Mouse (Mus musculus): ENCODE results near the gene Gna13. TPM values are rescaled to one million over a fixed set of nuclear protein-coding genes. Genes with fewer than 3 reads are reported as not detected.

The Gna13 gene
- total and polyA plus RNA-seq, 3 experiments: 32.2 to 57.6 (median 39.3) TPM

GRCm38 (mm10) chr11:109327952-109328351, 34.7 kb upstream of the Gna13 start:
- H3K4me2 ChIP-seq (ENCODE audit: insufficient read depth, low read depth, poor library complexity, severe bottlenecking): no peak overlapping the region
- TF ChIP-seq RAD21 (IDR thresholded peaks at IDR 0.05; ENCODE audit: low read depth, low read length) (no peak), MAZ (IDR thresholded peaks at IDR 0.05; ENCODE audit: low read depth, low read length) (no peak), USF1 (IDR thresholded peaks at IDR 0.05; ENCODE audit: low read depth, low read length) (no peak), BHLHE40 (IDR thresholded peaks at IDR 0.05; ENCODE audit: low read depth, low read length) (no peak), E2F4 (IDR thresholded peaks at IDR 0.05; ENCODE audit: insufficient replicate concordance, low read depth, low read length) (no peak), USF2 (conservative IDR thresholded peaks at IDR 0.05; ENCODE audit: low read depth, low read length) (no peak), ETS1 (conservative IDR thresholded peaks at IDR 0.05; ENCODE audit: low read depth, low read length) (no peak), CHD1 (IDR thresholded peaks at IDR 0.05; ENCODE audit: low read depth, low read length) (no peak), SIN3A (IDR thresholded peaks at IDR 0.05; ENCODE audit: low read length) (no peak), MYC (IDR thresholded peaks at IDR 0.05; ENCODE audit: low read depth, low read length) (no peak), MXI1 (IDR thresholded peaks at IDR 0.05; ENCODE audit: low read depth, low read length) (no peak), MAFK (IDR thresholded peaks at IDR 0.05; ENCODE audit: insufficient replicate concordance, low read length) (no peak), CTCF (conservative IDR thresholded peaks at IDR 0.05 in 1 of 2, IDR thresholded peaks at IDR 0.05 in 1 of 2; ENCODE audit: low read depth in 2 of 2, low read length in 2 of 2) (no peak), UBTF (IDR thresholded peaks at IDR 0.05; ENCODE audit: low read depth, low read length) (no peak), ELF1 (IDR thresholded peaks at IDR 0.05; ENCODE audit: low read depth, low read length) (no peak), HCFC1 (IDR thresholded peaks at IDR 0.05; ENCODE audit: low read depth, low read length) (no peak), NRF1 (IDR thresholded peaks at IDR 0.05; ENCODE audit: low read depth, low read length) (no peak)
- H3K9me3 ChIP-seq (replicated peaks; ENCODE audit: low read length): no peaks in the 10 kb centered on the region
- H3K4me1 ChIP-seq (ENCODE audit: control insufficient read depth in 1 of 2, insufficient read depth in 2 of 2): peaks cover 10 to 41% of the 10 kb centered on the region in 2 experiments
- peaks cover 2% of the 10 kb centered on the region for H3K27me3 ChIP-seq (replicated peaks)
- in situ Hi-C loops (cut with MboI; ENCODE audit: low pct_ligation_motif_present, low pct_unique_long_range_greater_than_20kb, low sequenced_read_pairs): loop anchor here (10.0 kb wide), 1 partner anchor 257 kb away; no protein-coding TSS in a partner anchor
- H3K27ac ChIP-seq (ENCODE audit: insufficient read depth, low read depth): no peak overlapping the region
- dilution Hi-C loops (cut with MboI; ENCODE audit: extremely low pct_ligation_motif_present, extremely low pct_unique_long_range_greater_than_20kb, low sequenced_read_pairs): no loop called here
- no peak overlapping the region for H3K9ac ChIP-seq (ENCODE audit: insufficient read depth, low read depth)
- DNase-seq (ENCODE audit: extremely low read depth): no peak
- no peaks in the 10 kb centered on the region for H3K36me3 ChIP-seq (replicated peaks in 1 of 2; ENCODE audit: control insufficient read depth in 1 of 2, insufficient read depth in 1 of 2, low read length in 1 of 2)
- no peaks in the 10 kb centered on the region for H3K79me2 ChIP-seq (replicated peaks; ENCODE audit: control insufficient read depth, extremely low read depth, insufficient read depth, poor library complexity, severe bottlenecking)
- no peak overlapping the region for H3K4me3 ChIP-seq (replicated peaks in 1 of 3; ENCODE audit: low read depth in 2 of 3, low read length in 2 of 3, poor library complexity in 1 of 3)

- Histone ChIP-seq H3K4me3 (replicated peaks in 1 of 3; ENCODE audit: low read depth in 2 of 3, low read length in 2 of 3, poor library complexity in 1 of 3) (no peak overlapping the region), H3K9me3 (replicated peaks; ENCODE audit: low read length) (no peaks in the 10 kb centered on the region), H3K4me2 (ENCODE audit: insufficient read depth, low read depth, poor library complexity, severe bottlenecking) (no peak overlapping the region), H3K36me3 (replicated peaks in 1 of 2; ENCODE audit: control insufficient read depth in 1 of 2, insufficient read depth in 1 of 2, low read length in 1 of 2) (no peaks in the 10 kb centered on the region), H3K27me3 (replicated peaks) (peaks cover 2% of the 10 kb centered on the region), H3K79me2 (replicated peaks; ENCODE audit: control insufficient read depth, extremely low read depth, insufficient read depth, poor library complexity, severe bottlenecking) (no peaks in the 10 kb centered on the region), H3K27ac (ENCODE audit: insufficient read depth, low read depth) (no peak overlapping the region), H3K9ac (ENCODE audit: insufficient read depth, low read depth) (no peak overlapping the region), H3K4me1 (ENCODE audit: control insufficient read depth in 1 of 2, insufficient read depth in 2 of 2) (peaks cover 10 to 43% of the 10 kb centered on the region in 2 experiments)
- DNase-seq (ENCODE audit: extremely low read depth): no peak
- no peak for TF ChIP-seq ZNF384 (IDR thresholded peaks at IDR 0.05; ENCODE audit: low read depth, low read length)
- TF ChIP-seq MXI1 (IDR thresholded peaks at IDR 0.05; ENCODE audit: low read depth, low read length): no peak
- no peak for TF ChIP-seq MAX (IDR thresholded peaks at IDR 0.05; ENCODE audit: low read length)
- no peak for TF ChIP-seq HCFC1 (IDR thresholded peaks at IDR 0.05; ENCODE audit: low read depth, low read length)
- TF ChIP-seq UBTF (IDR thresholded peaks at IDR 0.05; ENCODE audit: low read depth, low read length): no peak
- no peak for TF ChIP-seq RCOR1 (conservative IDR thresholded peaks at IDR 0.05; ENCODE audit: low read depth, low read length)
- TF ChIP-seq ETS1 (conservative IDR thresholded peaks at IDR 0.05; ENCODE audit: low read depth, low read length): no peak
- dilution Hi-C loops (cut with MboI; ENCODE audit: extremely low pct_ligation_motif_present, extremely low pct_unique_long_range_greater_than_20kb, low sequenced_read_pairs) (no loop called here), in situ Hi-C loops (cut with MboI; ENCODE audit: low pct_ligation_motif_present, low pct_unique_long_range_greater_than_20kb, low sequenced_read_pairs) (loop anchor here (10.0 kb wide), 1 partner anchor 255 kb away; no protein-coding TSS in a partner anchor)
Measured at GRCm38 (mm10) chr11:109329331-109329730, 33.3 kb upstream of the Gna13 start.

Data from CH12.LX (cell line).